In genomic region chr2:69823129-69823677, GRCm38 (mm10) we compare ENCODE assay signal across 8 mouse cellular contexts. TPM values are rescaled to one million over a fixed set of nuclear protein-coding genes. Genes with fewer than 3 reads are reported as not detected.
DNase-seq lines count a peak whose midpoint lies in the region; ATAC-seq and TF ChIP-seq lines count a peak whose summit lies in the region.

No protein-coding gene starts in this region.

- H3K4me2 ChIP-seq in hindbrain, postnatal 0 days (ENCODE audit: low read depth, low read length) = peak overlapping the region; percentile 77
- H3K4me2 ChIP-seq in liver, embryonic 14.5 days (ENCODE audit: low read depth) = peak overlapping the region; percentile 76
- peak overlapping the region; percentile 83 for H3K4me2 ChIP-seq in neural tube, embryonic 12.5 days (replicated peaks)

- peaks cover 40% of the 10 kb centered on the region for H3K4me1 ChIP-seq in forebrain, embryonic 10.5 days
- peaks cover 14% of the 10 kb centered on the region for H3K4me1 ChIP-seq in hindbrain, postnatal 0 days (ENCODE audit: insufficient read depth, low read length)
- H3K4me1 ChIP-seq in liver, embryonic 14.5 days (replicated peaks; ENCODE audit: control insufficient read depth in 2 of 2, insufficient read depth in 2 of 2, low read length in 1 of 2) = peaks cover 15 to 31% of the 10 kb centered on the region in 2 experiments
- H3K4me1 ChIP-seq in neural tube, embryonic 12.5 days = peaks cover 12% of the 10 kb centered on the region; the same call in 1 of the 2 replicates

- WGBS in forebrain, embryonic 10.5 days = 2% methylated on average over 45 of the region's 45 CpGs
- 1% methylated on average over 45 of the region's 45 CpGs for WGBS in hindbrain, postnatal 0 days
- WGBS in liver, embryonic 14.5 days (ENCODE audit: insufficient replicate concordance) = 3% methylated on average over 34 of the region's 45 CpGs
- WGBS in neural tube, embryonic 12.5 days = 3% methylated on average over 45 of the region's 45 CpGs

- peak; percentile 37 for DNase-seq in ovary, postnatal 10 days (ENCODE audit: low spot score)
- no peak for DNase-seq in ovary, adult 18-20 months (ENCODE audit: low spot score)
- peak; percentile 58 for DNase-seq in adrenal gland, postnatal 25 days
- peak; percentile 66 for DNase-seq in forebrain, embryonic 10.5 days (ENCODE audit: extremely low spot score, low spot score)
- peak; percentile 80 for DNase-seq in hindbrain, postnatal 0 days (ENCODE audit: low spot score)
- no peak for DNase-seq in liver, embryonic 14.5 days (ENCODE audit: low read depth in 3 of 3, low spot score in 3 of 3)
- no peak for DNase-seq in c-Kit-positive CD71-positive TER-119-positive erythroid progenitor cells, embryonic 14.5 days (ENCODE audit: low spot score)

- no peak for TF ChIP-seq CTCF in hindbrain, postnatal 0 days (IDR thresholded peaks at IDR 0.05; ENCODE audit: low read depth)
- no peak for TF ChIP-seq CTCF in liver, embryonic 14.5 days (IDR thresholded peaks at IDR 0.05; ENCODE audit: low read depth)

- H3K4me3 ChIP-seq in forebrain, embryonic 10.5 days = peak overlapping the region; percentile 83
- peak overlapping the region; percentile 83 for H3K4me3 ChIP-seq in hindbrain, postnatal 0 days (ENCODE audit: low read length)
- H3K4me3 ChIP-seq in liver, embryonic 14.5 days (ENCODE audit: insufficient read depth in 1 of 2, low read depth in 2 of 2, low read length in 2 of 2) = peak overlapping the region; percentile 75 to 89
- peak overlapping the region; percentile 93 for H3K4me3 ChIP-seq in neural tube, embryonic 12.5 days

- TF ChIP-seq EP300 in liver, embryonic 14.5 days (IDR thresholded peaks at IDR 0.05; ENCODE audit: low read depth) = no peak

- H3K9me3 ChIP-seq in forebrain, embryonic 10.5 days = no peaks in the 10 kb centered on the region
- no peaks in the 10 kb centered on the region for H3K9me3 ChIP-seq in hindbrain, postnatal 0 days (ENCODE audit: low read length)
- H3K9me3 ChIP-seq in liver, embryonic 14.5 days (ENCODE audit: control insufficient read depth, low read length) = no peaks in the 10 kb centered on the region
- H3K9me3 ChIP-seq in neural tube, embryonic 12.5 days = no peaks in the 10 kb centered on the region

- peak overlapping the region; percentile 97 for H3K9ac ChIP-seq in hindbrain, postnatal 0 days (replicated peaks; ENCODE audit: low read length)
- H3K9ac ChIP-seq in liver, embryonic 14.5 days (replicated peaks) = peak overlapping the region; percentile 83
- H3K9ac ChIP-seq in neural tube, embryonic 12.5 days = peak overlapping the region; percentile 91

- H3K27ac ChIP-seq in forebrain, embryonic 10.5 days = peak overlapping the region; percentile 98
- peak overlapping the region; percentile 98 for H3K27ac ChIP-seq in hindbrain, postnatal 0 days
- peak overlapping the region; percentile 67 for H3K27ac ChIP-seq in liver, embryonic 14.5 days
- peak overlapping the region; percentile 79 for H3K27ac ChIP-seq in neural tube, embryonic 12.5 days

- H3K27me3 ChIP-seq in forebrain, embryonic 10.5 days (ENCODE audit: poor library complexity, severe bottlenecking) = no peaks in the 10 kb centered on the region
- no peaks in the 10 kb centered on the region for H3K27me3 ChIP-seq in hindbrain, postnatal 0 days (ENCODE audit: insufficient read depth, low read length)
- no peaks in the 10 kb centered on the region for H3K27me3 ChIP-seq in liver, embryonic 14.5 days (ENCODE audit: control insufficient read depth, insufficient read depth, low read length)
- H3K27me3 ChIP-seq in neural tube, embryonic 12.5 days (replicated peaks) = no peaks in the 10 kb centered on the region

- peak; percentile 84 for ATAC-seq in hindbrain, postnatal 0 days
- peak; percentile 76 for ATAC-seq in liver, embryonic 14.5 days (ENCODE audit: insufficient read depth)
- peak; percentile 81 for ATAC-seq in neural tube, embryonic 12.5 days (ENCODE audit: low FRiP score, low read depth)

- H3K36me3 ChIP-seq in forebrain, embryonic 10.5 days (replicated peaks) = peaks cover 27% of the 10 kb centered on the region
- H3K36me3 ChIP-seq in hindbrain, postnatal 0 days (ENCODE audit: insufficient read depth, low read length) = peaks cover 3% of the 10 kb centered on the region; the same call in 1 of the 2 replicates
- H3K36me3 ChIP-seq in liver, embryonic 14.5 days (replicated peaks; ENCODE audit: control insufficient read depth, insufficient read depth, low read depth) = peaks cover 13% of the 10 kb centered on the region
- no peaks in the 10 kb centered on the region for H3K36me3 ChIP-seq in neural tube, embryonic 12.5 days

RNA-seq across cellular contexts. Expression of gene Klhl23, which starts 1.5 kb away (rescaled TPM):
- 14.8 and 16.8 TPM in 2 replicates for total RNA-seq in adrenal gland, postnatal 25 days (2021)
- polyA plus RNA-seq in forebrain, embryonic 10.5 days (2016; fragmentation: Nextera tagmentation; extraction: Ambion mirVana) = 27.3 and 28.7 TPM in 2 replicates
- 104 and 130 TPM in 2 replicates for total RNA-seq in hindbrain, postnatal 0 days (2014; rRNA removed)
- polyA plus RNA-seq in hindbrain, postnatal 0 days (2015; fragmentation: Nextera tagmentation; extraction: Ambion mirVana) = 71.8 and 83.3 TPM in 2 replicates
- 8.0 and 12.0 TPM in 2 replicates for polyA plus RNA-seq in liver, embryonic 14.5 days (2012; rRNA removed)
- polyA plus RNA-seq in liver, embryonic 14.5 days (2014; fragmentation: Nextera tagmentation; extraction: Ambion mirVana) = 15.7 and 15.9 TPM in 2 replicates
- 46.4 and 50.9 TPM in 2 replicates for polyA plus RNA-seq in neural tube, embryonic 12.5 days (2016; fragmentation: Nextera tagmentation; extraction: Ambion mirVana)

RNA-seq across cellular contexts. Expression of gene Phospho2, which starts 33.8 kb away (rescaled TPM):
- total RNA-seq in adrenal gland, postnatal 25 days (2021) = 22.1 and 24.3 TPM in 2 replicates
- 29.3 and 30.3 TPM in 2 replicates for polyA plus RNA-seq in forebrain, embryonic 10.5 days (2016; fragmentation: Nextera tagmentation; extraction: Ambion mirVana)
- 14.3 and 19.8 TPM in 2 replicates for total RNA-seq in hindbrain, postnatal 0 days (2014; rRNA removed)
- polyA plus RNA-seq in hindbrain, postnatal 0 days (2015; fragmentation: Nextera tagmentation; extraction: Ambion mirVana) = 27.6 and 29.7 TPM in 2 replicates
- 2.6 and 9.2 TPM in 2 replicates for polyA plus RNA-seq in liver, embryonic 14.5 days (2012; rRNA removed)
- polyA plus RNA-seq in liver, embryonic 14.5 days (2014; fragmentation: Nextera tagmentation; extraction: Ambion mirVana) = 14.8 and 15.1 TPM in 2 replicates
- polyA plus RNA-seq in neural tube, embryonic 12.5 days (2016; fragmentation: Nextera tagmentation; extraction: Ambion mirVana) = 38.3 and 39.2 TPM in 2 replicates

RNA-seq across cellular contexts. Expression of gene Ccdc173, which starts 33.8 kb away (rescaled TPM):
- 2.2 and 2.7 TPM in 2 replicates for total RNA-seq in adrenal gland, postnatal 25 days (2021)
- polyA plus RNA-seq in forebrain, embryonic 10.5 days (2016; fragmentation: Nextera tagmentation; extraction: Ambion mirVana) = 2.9 and 4.1 TPM in 2 replicates
- total RNA-seq in hindbrain, postnatal 0 days (2014; rRNA removed) = 0.10 TPM in 1 of 2 replicates, not detected in the other
- 1.7 and 1.9 TPM in 2 replicates for polyA plus RNA-seq in hindbrain, postnatal 0 days (2015; fragmentation: Nextera tagmentation; extraction: Ambion mirVana)
- polyA plus RNA-seq in liver, embryonic 14.5 days (2012; rRNA removed) = 0.06 and 0.18 TPM in 2 replicates
- 0.14 and 0.25 TPM in 2 replicates for polyA plus RNA-seq in liver, embryonic 14.5 days (2014; fragmentation: Nextera tagmentation; extraction: Ambion mirVana)
- 4.4 and 4.7 TPM in 2 replicates for polyA plus RNA-seq in neural tube, embryonic 12.5 days (2016; fragmentation: Nextera tagmentation; extraction: Ambion mirVana)

RNA-seq across cellular contexts. Expression of gene Ssb, which starts 38.2 kb away (rescaled TPM):
- total RNA-seq in adrenal gland, postnatal 25 days (2021) = 178 and 218 TPM in 2 replicates
- 406 and 461 TPM in 2 replicates for polyA plus RNA-seq in forebrain, embryonic 10.5 days (2016; fragmentation: Nextera tagmentation; extraction: Ambion mirVana)
- total RNA-seq in hindbrain, postnatal 0 days (2014; rRNA removed) = 32.2 and 49.2 TPM in 2 replicates
- 288 and 322 TPM in 2 replicates for polyA plus RNA-seq in hindbrain, postnatal 0 days (2015; fragmentation: Nextera tagmentation; extraction: Ambion mirVana)
- 26.2 and 76.5 TPM in 2 replicates for polyA plus RNA-seq in liver, embryonic 14.5 days (2012; rRNA removed)
- 161 and 170 TPM in 2 replicates for polyA plus RNA-seq in liver, embryonic 14.5 days (2014; fragmentation: Nextera tagmentation; extraction: Ambion mirVana)
- polyA plus RNA-seq in neural tube, embryonic 12.5 days (2016; fragmentation: Nextera tagmentation; extraction: Ambion mirVana) = 355 and 373 TPM in 2 replicates

Comparison
In these comparisons a context has a peak if more than half of its experiments do, and no peak if none do; other contexts are left out.
1. DNase-seq: peak in ovary, postnatal 10 days (single experiment), adrenal gland, postnatal 25 days (single experiment), forebrain, embryonic 10.5 days (single experiment) and hindbrain, postnatal 0 days (single experiment); none in ovary, adult 18-20 months (single experiment), liver, embryonic 14.5 days (0 of 3) and c-Kit-positive CD71-positive TER-119-positive erythroid progenitor cells, embryonic 14.5 days (single experiment).
2. Peak in every context shown above with its lines, with median percentiles within 50 percentile points of each other: H3K27ac ChIP-seq, H3K4me3 ChIP-seq, ATAC-seq, H3K4me2 ChIP-seq and H3K9ac ChIP-seq.